Mouse (Mus musculus) cerebellum, adult 8-10 months (tissue): ENCODE measurements around the gene C77080.

Experiments
- DNase-seq: peaks from one replicate; pipeline ENCODE4 v3.0.0; 2022

The C77080 gene

GRCm38 (mm10) chr4:129261196-129261595 lies at the start of gene C77080:
Gene C77080 (minus strand): TSS chr4:129261404.
- DNase-seq, result no peak

GRCm38 (mm10) chr4:129307936-129308335 lies 46.7 kb upstream of the C77080 start:
- no peak for DNase-seq

GRCm38 (mm10) chr4:129304306-129304705 lies 43.1 kb upstream of the C77080 start:
- no peak for DNase-seq

- DNase-seq, result no peak
These were observed 42.6 kb upstream of the C77080 start for GRCm38 (mm10) chr4:129303816-129304215.

GRCm38 (mm10) chr4:129303401-129303800 lies 42.2 kb upstream of the C77080 start:
- DNase-seq, result no peak

GRCm38 (mm10) chr4:129299121-129299520 lies 37.9 kb upstream of the C77080 start:
- no peak for DNase-seq

GRCm38 (mm10) chr4:129297724-129298123 lies 36.5 kb upstream of the C77080 start:
- no peak for DNase-seq

- no peak for DNase-seq
These were observed 34.9 kb upstream of the C77080 start for GRCm38 (mm10) chr4:129296066-129296465.

GRCm38 (mm10) chr4:129295188-129295587 lies 34.0 kb upstream of the C77080 start:
- DNase-seq, result no peak

- DNase-seq, result no peak
These were observed 32.5 kb upstream of the C77080 start for GRCm38 (mm10) chr4:129293702-129294101.

GRCm38 (mm10) chr4:129292831-129293230 lies 31.6 kb upstream of the C77080 start:
- DNase-seq, result no peak

- no peak for DNase-seq
These were observed 28.5 kb upstream of the C77080 start for GRCm38 (mm10) chr4:129289671-129290070.

- no peak for DNase-seq
These were observed 26.9 kb upstream of the C77080 start for GRCm38 (mm10) chr4:129288067-129288466.

- no peak for DNase-seq
These were observed 26.3 kb upstream of the C77080 start, which contains the start of gene Sync for GRCm38 (mm10) chr4:129287472-129287981. Gene Sync (plus strand): TSS chr4:129287617.

- no peak for DNase-seq
These were observed 25.7 kb upstream of the C77080 start for GRCm38 (mm10) chr4:129286683-129287471.

- no peak for DNase-seq
These were observed 24.9 kb upstream of the C77080 start for GRCm38 (mm10) chr4:129286001-129286682.

GRCm38 (mm10) chr4:129284685-129285084 lies 23.5 kb upstream of the C77080 start:
- DNase-seq, result no peak

GRCm38 (mm10) chr4:129283226-129283625 lies 22.0 kb upstream of the C77080 start:
- DNase-seq, result no peak

GRCm38 (mm10) chr4:129282786-129283185 lies 21.6 kb upstream of the C77080 start:
- DNase-seq, result no peak

- DNase-seq, result peak; percentile 99
These were observed 15.3 kb upstream of the C77080 start for GRCm38 (mm10) chr4:129276453-129276865.

- DNase-seq, result peak; percentile 91
These were observed 11.5 kb upstream of the C77080 start for GRCm38 (mm10) chr4:129272756-129273046.

- DNase-seq, result no peak
These were observed 11.0 kb upstream of the C77080 start for GRCm38 (mm10) chr4:129271991-129272755.

GRCm38 (mm10) chr4:129268698-129269097 lies 7.5 kb upstream of the C77080 start:
- no peak for DNase-seq
